Mouse (Mus musculus) CH12.LX (cell line): ENCODE measurements around the gene Togaram2. TPM values are rescaled to one million over a fixed set of nuclear protein-coding genes. Genes with fewer than 3 reads are reported as not detected.
"Not testable (repeated sequence)": the region's sequence is repeated elsewhere in the genome, so short reads cannot be mapped to it uniquely, and the experiment has no call there.

Experiments used
- DNase-seq: peaks from one replicate; pipeline ENCODE4 v3.0.0-alpha.2; 2013; ENCODE audit errors: extremely low read depth
- H3K27ac ChIP-seq: 2 replicates; pipeline ENCODE4 v1.5.1; 2012; ENCODE audit warnings: low read depth, mild to moderate bottlenecking, control low read depth, moderate library complexity; ENCODE audit not compliant: insufficient read depth
- H3K27me3 ChIP-seq: replicated peaks from 2 replicates; pipeline ENCODE3; 2012; ENCODE audit warnings: inconsistent platforms
- H3K36me3 ChIP-seq, 2 experiments: replicated peaks in 1 of 2; 2 replicates each; pipeline versions ENCODE3 to v1.6.1; 2012; ENCODE audit warnings: inconsistent platforms in 1 of 2, low read length in 1 of 2, mild to moderate bottlenecking in 1 of 2, mixed read lengths in 1 of 2, moderate library complexity in 1 of 2; ENCODE audit not compliant: control insufficient read depth in 1 of 2, insufficient read depth in 1 of 2
- H3K4me1 ChIP-seq, 2 experiments: 2 replicates each; pipeline ENCODE4 v1.6.1; 2012; ENCODE audit warnings: inconsistent platforms in 1 of 2, moderate library complexity in 1 of 2; ENCODE audit not compliant: insufficient read depth in 2 of 2, control insufficient read depth in 1 of 2
- H3K4me2 ChIP-seq: 2 replicates; pipeline ENCODE4 v1.6.1; 2012; ENCODE audit warnings: low read depth, mild to moderate bottlenecking, control low read depth; ENCODE audit not compliant: poor library complexity, insufficient read depth, severe bottlenecking
- H3K4me3 ChIP-seq, 3 experiments: fragments of 150-350 bp in 1 of 3; sonication (generic) in 1 of 3; replicated peaks in 1 of 3; 2 replicates each; pipeline versions ENCODE3 to v1.5.1; 2011 to 2012; ENCODE audit warnings: low read depth in 2 of 3, low read length in 2 of 3, mild to moderate bottlenecking in 2 of 3, moderate library complexity in 2 of 3, control low read depth in 1 of 3, improper control_type of control experiment in 1 of 3, inconsistent platforms in 1 of 3, mixed read lengths in 1 of 3; ENCODE audit not compliant: poor library complexity in 1 of 3
- H3K79me2 ChIP-seq: replicated peaks from 2 replicates; pipeline ENCODE4 v1.6.1; 2012; ENCODE audit warnings: mild to moderate bottlenecking, moderate library complexity; ENCODE audit not compliant: control insufficient read depth, poor library complexity, insufficient read depth, severe bottlenecking; ENCODE audit errors: extremely low read depth
- H3K9ac ChIP-seq: 2 replicates; pipeline ENCODE4 v1.6.1; 2012; ENCODE audit warnings: low read depth, mild to moderate bottlenecking, control low read depth, moderate library complexity; ENCODE audit not compliant: insufficient read depth
- H3K9me3 ChIP-seq: replicated peaks from 2 replicates; pipeline ENCODE3; 2012; ENCODE audit warnings: low read length, inconsistent platforms, mixed read lengths
- CHD2 ChIP-seq: IDR thresholded peaks from 2 replicates; pipeline ENCODE4 v1.6.1; 2011; ENCODE audit warnings: low read length, improper control_type of control experiment
- CTCF ChIP-seq, 2 experiments: IDR thresholded peaks in 1 of 2; conservative IDR thresholded peaks in 1 of 2; 2 replicates each; pipeline ENCODE4 v1.5.1; 2011 to 2012; ENCODE audit warnings: low read depth in 2 of 2, low read length in 2 of 2, improper control_type of control experiment in 1 of 2, inconsistent platforms in 1 of 2, mild to moderate bottlenecking in 1 of 2, moderate library complexity in 1 of 2
- GABPA ChIP-seq: IDR thresholded peaks from 2 replicates; pipeline ENCODE4 v1.6.1; 2012; ENCODE audit warnings: low read depth, low read length, improper control_type of control experiment, inconsistent platforms; ENCODE audit not compliant: insufficient replicate concordance
- IRF4 ChIP-seq: IDR thresholded peaks from 2 replicates; pipeline ENCODE4 v1.6.1; 2014; ENCODE audit warnings: low read depth, mild to moderate bottlenecking, inconsistent platforms, low read length, improper control_type of control experiment
- MEF2A ChIP-seq: IDR thresholded peaks from 2 replicates; pipeline ENCODE4 v1.6.1; 2014; ENCODE audit warnings: low read depth, mild to moderate bottlenecking, inconsistent platforms, low read length, improper control_type of control experiment, borderline replicate concordance
- POLR2A ChIP-seq: IDR thresholded peaks from 2 replicates; pipeline ENCODE4 v1.6.1; 2011; ENCODE audit warnings: low read depth, mild to moderate bottlenecking, improper control_type of control experiment, low read length
- SMC3 ChIP-seq: IDR thresholded peaks from 2 replicates; pipeline ENCODE4 v1.6.1; 2011; ENCODE audit warnings: low read depth, low read length, improper control_type of control experiment
- ZMIZ1 ChIP-seq: IDR thresholded peaks from 2 replicates; pipeline ENCODE4 v1.6.1; 2012; ENCODE audit warnings: low read depth, mild to moderate bottlenecking, inconsistent platforms, low read length, improper control_type of control experiment
- ZNF384 ChIP-seq: IDR thresholded peaks from 2 replicates; pipeline ENCODE4 v1.6.1; 2012; ENCODE audit warnings: low read depth, low read length, improper control_type of control experiment, inconsistent platforms
- dilution Hi-C: fragments of 300-500 bp; cut with MboI; formaldehyde crosslinking; loops from 2 replicates; pipeline ENCODE4 v1.14.3; 2020; ENCODE audit warnings: low sequenced_read_pairs; ENCODE audit not compliant: extremely low pct_unique_long_range_greater_than_20kb, extremely low pct_ligation_motif_present
- in situ Hi-C: fragments of 300-500 bp; cut with MboI; formaldehyde crosslinking; loops from 3 replicates; pipeline ENCODE4 v1.14.3; 2019; ENCODE audit warnings: low sequenced_read_pairs, low pct_ligation_motif_present, low pct_unique_long_range_greater_than_20kb, mixed read lengths
- polyA plus RNA-seq: library from polyadenylated mRNA; unstranded; fragments of >175 nt; gene quantifications from 2 replicates; pipeline ENCODE4 v1.2.1, GENCODE M21; 2012; ENCODE audit warnings: low read depth; ENCODE audit not compliant: insufficient read length
- total RNA-seq, 2 experiments: library from RNA; depleted of rRNA; stranded (reverse); fragments of 300-350 nt in 1 of 2; fragments of >200 nt in 1 of 2; gene quantifications; 2 replicates each; pipeline ENCODE4 v1.2.3; 2012 to 2014

The Togaram2 gene
- total and polyA plus RNA-seq, 3 experiments: 0.76 to 19.6 (median 2.6) TPM

DNA sequence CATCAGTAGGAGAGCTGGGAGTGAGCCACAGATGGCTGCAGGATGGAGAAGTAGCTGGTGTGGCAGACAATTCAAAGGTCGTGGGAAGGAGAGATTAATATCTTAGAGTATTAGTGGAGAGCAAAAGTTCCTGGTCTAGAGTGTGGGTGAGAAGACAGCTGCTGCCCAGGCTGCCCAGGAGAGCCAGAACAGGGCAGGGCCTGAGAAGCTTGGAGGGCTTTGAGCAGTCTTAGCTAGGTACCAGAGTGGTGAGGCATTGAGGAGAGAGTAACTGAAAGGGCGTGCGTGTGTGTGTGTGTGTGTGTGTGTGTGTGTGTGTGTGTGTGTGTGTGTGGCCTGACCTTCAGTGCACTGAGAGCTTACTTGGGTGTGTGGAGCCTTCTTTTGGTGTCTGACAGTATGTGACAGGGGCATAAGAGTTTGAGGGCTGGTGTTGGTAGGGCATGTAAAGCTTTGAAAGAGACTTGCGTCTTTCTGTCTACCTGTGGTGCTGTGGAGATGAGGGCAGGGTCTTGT lies 35.3 kb upstream of the Togaram2 start (continued):
- TF ChIP-seq ZNF384 (no peak), MEF2A (no peak), CHD2 (no peak), SMC3 (no peak)

DNA sequence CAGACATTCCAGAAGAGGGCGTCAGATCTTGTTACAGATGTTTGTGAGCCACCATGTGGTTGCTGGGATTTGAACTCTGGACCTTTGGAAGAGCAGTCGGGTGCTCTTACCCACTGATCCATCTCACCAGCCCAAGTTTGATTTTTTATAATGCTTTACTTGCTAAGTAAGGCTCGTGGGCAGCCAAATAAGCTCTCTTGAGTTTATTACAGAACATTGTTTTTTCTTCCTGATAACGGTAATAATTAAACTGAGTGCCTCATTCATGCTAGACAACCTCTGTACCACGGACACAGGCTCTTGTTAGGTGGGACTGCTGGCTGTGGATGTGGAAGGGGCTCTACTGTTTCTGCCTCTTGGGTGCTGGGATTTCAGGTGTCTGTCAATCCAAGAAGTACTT lies 34.0 kb upstream of the Togaram2 start:
- H3K27me3 ChIP-seq, H3K4me3 ChIP-seq, DNase-seq, dilution Hi-C loops, H3K9me3 ChIP-seq, H3K4me1 ChIP-seq, H3K4me2 ChIP-seq, in situ Hi-C loops, H3K9ac ChIP-seq, H3K27ac ChIP-seq: not testable (repeated sequence)
- peaks cover 47% of the 10 kb centered on the region for H3K79me2 ChIP-seq
- peaks cover 72 to 96% of the 10 kb centered on the region in 2 experiments for H3K36me3 ChIP-seq

DNA sequence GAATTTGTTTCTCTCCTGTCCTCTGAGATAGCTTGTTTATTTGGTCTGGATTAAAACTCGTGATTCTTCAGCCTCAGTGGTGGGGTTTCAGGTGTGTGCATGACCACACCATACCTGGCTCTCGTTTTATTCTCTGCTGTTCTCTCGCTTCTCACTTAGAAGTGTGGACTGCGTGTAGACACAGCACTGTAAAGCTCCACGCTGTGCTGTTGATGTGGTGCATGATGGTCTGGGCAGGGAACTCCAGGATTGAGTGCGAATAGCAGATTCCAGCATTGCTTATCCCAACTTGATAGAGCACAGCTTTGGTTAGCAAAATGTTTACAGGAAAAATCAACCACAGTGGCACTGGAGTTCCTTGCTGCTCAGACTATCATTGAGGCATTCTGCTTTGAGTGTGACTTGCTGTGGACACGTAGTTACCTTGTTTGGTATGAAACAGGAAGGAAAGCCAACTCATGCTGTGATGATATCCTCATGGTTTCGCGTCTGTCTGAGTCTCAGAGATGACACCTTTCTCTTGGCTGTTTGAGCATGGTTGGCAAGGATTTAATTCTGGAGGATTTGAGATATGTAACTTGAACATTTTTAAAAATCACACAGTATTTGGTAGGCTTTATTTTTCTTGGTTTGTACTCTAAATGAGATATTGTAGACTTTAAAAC lies 32.5 kb upstream of the Togaram2 start:
- 0 out of 2 replicates have a peak, but pooled peaks have one; percentile 15 for TF ChIP-seq POLR2A
- no peak for TF ChIP-seq GABPA
- no peaks in the 10 kb centered on the region for H3K9me3 ChIP-seq
- no peak overlapping the region for H3K4me2 ChIP-seq
- no peak overlapping the region for H3K9ac ChIP-seq
- no peak overlapping the region for H3K4me3 ChIP-seq
- in situ Hi-C loops (no loop called here), dilution Hi-C loops (no loop called here)
- no peak for DNase-seq
- peaks cover 72 to 94% of the 10 kb centered on the region in 2 experiments for H3K36me3 ChIP-seq
- H3K27me3 ChIP-seq: no peaks in the 10 kb centered on the region
- H3K27ac ChIP-seq: peak overlapping the region; percentile 32; the same call in 1 of the 2 replicates
- no peaks in the 10 kb centered on the region for H3K4me1 ChIP-seq
- peaks cover 59% of the 10 kb centered on the region for H3K79me2 ChIP-seq

DNA sequence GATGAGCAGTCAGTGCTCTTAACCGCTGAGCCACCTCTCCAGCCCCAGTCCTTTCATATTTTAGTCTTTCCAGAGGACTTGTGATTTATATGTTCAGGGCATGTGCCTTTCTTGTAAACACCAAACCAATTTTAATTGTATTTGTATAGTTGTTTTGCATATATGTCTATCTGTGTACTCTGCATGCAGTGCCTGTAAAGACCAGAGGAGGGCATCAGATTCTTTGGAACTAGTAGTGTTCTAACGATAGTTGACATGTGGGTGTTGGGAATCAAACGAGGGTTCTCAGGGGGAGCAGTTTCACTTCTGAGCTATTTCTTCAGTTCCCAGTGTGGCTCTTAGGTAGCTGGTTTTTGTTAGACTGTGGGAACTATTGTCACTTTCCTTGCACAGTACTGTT lies 30.9 kb upstream of the Togaram2 start:
- DNase-seq: no peak
- dilution Hi-C loops: no loop called here

More for the DNA sequence above, 30.9 kb upstream of the Togaram2 start:
- Histone ChIP-seq H3K4me2 (no peak overlapping the region), H3K9me3 (no peaks in the 10 kb centered on the region), H3K9ac (no peak overlapping the region), H3K27ac (no peak overlapping the region), H3K79me2 (peaks cover 60% of the 10 kb centered on the region), H3K4me3 (no peak overlapping the region), H3K36me3 (peaks cover 70 to 93% of the 10 kb centered on the region in 2 experiments), H3K4me1 (no peaks in the 10 kb centered on the region), H3K27me3 (no peaks in the 10 kb centered on the region)
- TF ChIP-seq IRF4 (no peak), CTCF (conservative IDR thresholded peaks at IDR 0.05 in 1 of 2, IDR thresholded peaks at IDR 0.05 in 1 of 2; ENCODE audit: low read depth in 2 of 2, low read length in 2 of 2) (peak; percentile 23 to 33; a peak in 2 of 4 replicates), ZMIZ1 (no peak)
- in situ Hi-C loops: no loop called here
